Mouse (Mus musculus): Measurements from ENCODE around the gene Nat14. TPM values are rescaled to one million over a fixed set of nuclear protein-coding genes. Genes with fewer than 3 reads are reported as not detected.
"Not testable (repeated sequence)": the region's sequence is repeated elsewhere in the genome, so short reads cannot be mapped to it uniquely, and the experiment has no call there.

Nat14 gene
- 0.32 TPM in 1 of 2 replicates, not detected in the other for total RNA-seq (2017)

- no peak for ATAC-seq (replicated peaks; ENCODE audit: low read depth, poor library complexity, severe bottlenecking)
These were observed at the start of gene Nat14 for GRCm38 (mm10) chr7:4921824-4922482. Gene Nat14 (plus strand): TSS chr7:4922028.

GRCm38 (mm10) chr7:4876753-4877221 is 45.0 kb upstream of the Nat14 start, which contains the start of gene Isoc2a:
Gene Isoc2a (plus strand): TSS chr7:4877153.
- peak; percentile 99 for ATAC-seq (replicated peaks; ENCODE audit: low read depth, poor library complexity, severe bottlenecking)

GRCm38 (mm10) chr7:4877226-4877625 is 44.6 kb upstream of the Nat14 start:
- peak; percentile 30 for ATAC-seq (replicated peaks; ENCODE audit: low read depth, poor library complexity, severe bottlenecking)

- ATAC-seq (replicated peaks; ENCODE audit: low read depth, poor library complexity, severe bottlenecking), result no peak
These were observed 43.6 kb upstream of the Nat14 start for GRCm38 (mm10) chr7:4878186-4878585.

GRCm38 (mm10) chr7:4879036-4879435 is 42.8 kb upstream of the Nat14 start:
- not testable (repeated sequence) for ATAC-seq (replicated peaks; ENCODE audit: low read depth, poor library complexity, severe bottlenecking)

- no peak for ATAC-seq (replicated peaks; ENCODE audit: low read depth, poor library complexity, severe bottlenecking)
These were observed 35.1 kb upstream of the Nat14 start for GRCm38 (mm10) chr7:4886680-4887079.

- ATAC-seq (replicated peaks; ENCODE audit: low read depth, poor library complexity, severe bottlenecking), result no peak
These were observed 26.6 kb upstream of the Nat14 start for GRCm38 (mm10) chr7:4895186-4895585.

GRCm38 (mm10) chr7:4898851-4899648 is 22.8 kb upstream of the Nat14 start:
- no peak; the same call in 1 of the 2 replicates for ATAC-seq (replicated peaks; ENCODE audit: low read depth, poor library complexity, severe bottlenecking)

- peak; percentile 61 for ATAC-seq (replicated peaks; ENCODE audit: low read depth, poor library complexity, severe bottlenecking)
These were observed 21.9 kb upstream of the Nat14 start for GRCm38 (mm10) chr7:4899649-4900522.

- ATAC-seq (replicated peaks; ENCODE audit: low read depth, poor library complexity, severe bottlenecking), result no peak
These were observed 21.3 kb upstream of the Nat14 start for GRCm38 (mm10) chr7:4900523-4900851.

- peak; percentile 55 for ATAC-seq (replicated peaks; ENCODE audit: low read depth, poor library complexity, severe bottlenecking)
These were observed 20.7 kb upstream of the Nat14 start for GRCm38 (mm10) chr7:4901171-4901570.

GRCm38 (mm10) chr7:4902404-4902803 is 19.4 kb upstream of the Nat14 start:
- ATAC-seq (replicated peaks; ENCODE audit: low read depth, poor library complexity, severe bottlenecking), result no peak

- ATAC-seq (replicated peaks; ENCODE audit: low read depth, poor library complexity, severe bottlenecking), result no peak
These were observed 15.3 kb upstream of the Nat14 start, which contains the start of gene Gm36210 for GRCm38 (mm10) chr7:4906466-4906950. Gene Gm36210 (minus strand): TSS chr7:4906516.

GRCm38 (mm10) chr7:4911561-4911960 is 10.3 kb upstream of the Nat14 start:
- no peak for ATAC-seq (replicated peaks; ENCODE audit: low read depth, poor library complexity, severe bottlenecking)

GRCm38 (mm10) chr7:4912248-4912647 is 9.6 kb upstream of the Nat14 start:
- ATAC-seq (replicated peaks; ENCODE audit: low read depth, poor library complexity, severe bottlenecking), result no peak

GRCm38 (mm10) chr7:4915007-4915665 is 6.7 kb upstream of the Nat14 start, which contains the start of gene Zfp628:
Gene Zfp628 (plus strand): TSS chr7:4915217.
- ATAC-seq (replicated peaks; ENCODE audit: low read depth, poor library complexity, severe bottlenecking), result peak; percentile 86

- ATAC-seq (replicated peaks; ENCODE audit: low read depth, poor library complexity, severe bottlenecking), result peak; percentile 52
These were observed 6.0 kb upstream of the Nat14 start for GRCm38 (mm10) chr7:4915669-4916416.

- ATAC-seq (replicated peaks; ENCODE audit: low read depth, poor library complexity, severe bottlenecking), result no peak
These were observed 4.3 kb upstream of the Nat14 start for GRCm38 (mm10) chr7:4917494-4917893.

GRCm38 (mm10) chr7:4918681-4919080 is 3.1 kb upstream of the Nat14 start:
- ATAC-seq (replicated peaks; ENCODE audit: low read depth, poor library complexity, severe bottlenecking), result no peak
